Mouse (Mus musculus) embryonic facial prominence, embryonic 12.5 days (tissue): ENCODE measurements around the gene Rad9b. TPM values are rescaled to one million over a fixed set of nuclear protein-coding genes. Genes with fewer than 3 reads are reported as not detected.
A peak's percentile ranks its signal among the peaks of the same experiment; 100 is the strongest.

Source experiments
- ATAC-seq: fragments of 200-750 bp; cut with Nextera tagmentation; 2 replicates; pipeline ENCODE4 v1.8.0; 2017; ENCODE audit not compliant: insufficient number of reproducible peaks, insufficient read depth, low FRiP score, low TSS enrichment
- H3K27ac ChIP-seq: fragments of 300-500 bp; sonication (generic); 2 replicates; pipeline ENCODE4 v1.5.1; 2016; ENCODE audit warnings: mild to moderate bottlenecking
- H3K27me3 ChIP-seq: fragments of 300-500 bp; sonication (generic); 2 replicates; pipeline ENCODE4 v1.6.1; 2016; ENCODE audit warnings: mild to moderate bottlenecking, moderate library complexity
- H3K36me3 ChIP-seq: fragments of 300-500 bp; sonication (generic); 2 replicates; pipeline ENCODE4 v1.6.1; 2016; ENCODE audit warnings: mild to moderate bottlenecking
- H3K4me1 ChIP-seq: fragments of 300-500 bp; sonication (generic); 2 replicates; pipeline ENCODE4 v1.6.1; 2016
- H3K4me2 ChIP-seq: fragments of 300-500 bp; sonication (generic); replicated peaks from 2 replicates; pipeline ENCODE4 v1.6.1; 2016; ENCODE audit warnings: mild to moderate bottlenecking, moderate library complexity
- H3K4me3 ChIP-seq: fragments of 300-500 bp; sonication (generic); 2 replicates; pipeline ENCODE4 v1.5.1; 2016; ENCODE audit warnings: mild to moderate bottlenecking
- H3K9ac ChIP-seq: fragments of 300-500 bp; sonication (generic); 2 replicates; pipeline ENCODE4 v1.6.1; 2016; ENCODE audit warnings: mild to moderate bottlenecking, moderate library complexity
- H3K9me3 ChIP-seq: fragments of 300-500 bp; sonication (generic); 2 replicates; pipeline ENCODE4 v1.6.1; 2016; ENCODE audit warnings: mild to moderate bottlenecking, moderate library complexity
- WGBS: fragments of 180-500 bp; shearing (Covaris S2); methylation state at CpG from one replicate; pipeline ENCODE4 v1.1.7; 2016; 5-methylcytosine and 5-hydroxymethylcytosine counted together
- polyA plus RNA-seq: library from polyadenylated mRNA; unstranded; fragments of >200 nt; fragmentation: Nextera tagmentation; extraction: Ambion mirVana; gene quantifications from 2 replicates; pipeline ENCODE4 v1.2.1, GENCODE M21; 2016

Rad9b gene
- polyA plus RNA-seq = 17.1 and 18.7 TPM in 2 replicates

DNA sequence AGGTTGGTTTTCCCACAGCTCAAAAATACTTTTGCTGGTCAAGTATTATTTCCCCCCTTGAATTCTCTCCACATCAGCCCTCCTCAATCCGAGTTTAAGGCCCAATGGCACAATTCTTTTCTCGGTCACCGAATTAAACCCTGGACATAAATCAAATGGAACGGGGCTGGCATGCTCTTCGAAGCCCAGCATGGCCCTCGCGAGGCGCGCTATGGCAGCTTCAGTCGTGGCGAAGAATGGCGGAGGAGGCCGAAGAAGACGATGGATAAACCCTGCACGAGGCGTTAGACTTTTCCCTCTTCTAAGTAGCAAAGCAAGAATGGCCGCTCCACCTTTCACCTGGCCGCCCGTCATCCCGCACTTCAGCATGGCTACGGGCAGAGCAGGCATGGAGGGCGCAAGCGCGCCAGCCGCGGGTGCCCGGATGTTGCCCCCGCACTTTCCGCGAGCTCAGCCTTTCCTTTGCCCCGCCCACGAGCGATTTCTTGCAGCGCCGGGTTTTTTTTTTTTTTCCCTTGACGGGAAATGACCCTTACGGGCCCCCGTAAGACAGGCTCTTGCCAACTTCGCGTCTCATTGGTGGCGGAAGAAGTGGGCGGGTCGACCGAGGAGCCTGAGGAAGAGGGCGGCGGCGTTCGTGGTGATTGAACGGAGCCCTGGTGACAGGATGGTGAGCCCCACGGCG lies at the start of gene Rad9b, which contains the start of gene Vps29:
Gene Rad9b, minus strand, starts transcription at position 427 of the 685 bp plus-strand sequence.
Gene Vps29, plus strand, starts transcription at position 563 of the 685 bp plus-strand sequence.
- peak; percentile 86 for ATAC-seq
- H3K4me1 ChIP-seq = no peaks in the 10 kb centered on the region
- no peaks in the 10 kb centered on the region for H3K27me3 ChIP-seq
- peak within 1 kb of the TSS; percentile 37 for H3K27ac ChIP-seq
- whole genome bisulfite sequencing = 2% methylated on average over 51 of the region's 51 CpGs
- peak within 1 kb of the TSS; percentile 75 for H3K9ac ChIP-seq
- H3K9me3 ChIP-seq = no peaks in the 10 kb centered on the region
- peak within 1 kb of the TSS; percentile 70 for H3K4me2 ChIP-seq
- H3K36me3 ChIP-seq = peaks cover 10% of the 10 kb centered on the region; the same call in 1 of the 2 replicates
- H3K4me3 ChIP-seq = peak within 1 kb of the TSS; percentile 85

- no peaks in the 10 kb centered on the region for H3K9me3 ChIP-seq
- H3K36me3 ChIP-seq = peaks cover 76% of the 10 kb centered on the region
- H3K27ac ChIP-seq = no peak overlapping the region
- H3K4me2 ChIP-seq = no peak overlapping the region
- no peaks in the 10 kb centered on the region for H3K4me1 ChIP-seq
- no peak for ATAC-seq
- no peak overlapping the region for H3K9ac ChIP-seq
- WGBS = 93% methylated on average over 12 of the region's 12 CpGs
- no peak overlapping the region for H3K4me3 ChIP-seq
- H3K27me3 ChIP-seq = no peaks in the 10 kb centered on the region
Measured at GRCm38 (mm10) chr5:122403362-122403761, 49.3 kb upstream of the Rad9b start.

DNA sequence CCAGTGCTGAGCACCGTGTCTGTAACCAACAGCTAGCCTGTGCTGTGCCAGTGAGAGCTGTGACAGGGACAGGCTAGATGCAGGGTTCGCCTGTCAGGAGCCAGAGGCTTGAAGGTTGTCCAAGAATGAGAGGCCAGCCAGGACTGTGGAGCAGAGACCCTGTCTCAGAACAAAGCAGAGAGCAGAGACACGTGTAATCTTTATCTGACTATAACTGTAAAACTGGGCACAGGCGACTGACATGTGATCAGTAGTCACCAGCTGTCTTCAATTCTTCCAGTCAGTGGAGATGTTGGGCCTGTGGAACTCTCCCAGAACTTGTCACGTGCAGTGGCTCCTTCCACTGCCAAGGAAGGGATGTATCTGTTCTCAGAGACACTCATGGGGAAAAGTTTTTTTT lies 48.7 kb upstream of the Rad9b start:
- H3K36me3 ChIP-seq = peaks cover 79% of the 10 kb centered on the region
- WGBS = 81% methylated on average over 5 of the region's 5 CpGs

GRCm38 (mm10) chr5:122402160-122402559 lies 48.1 kb upstream of the Rad9b start:
- H3K27me3 ChIP-seq = no peaks in the 10 kb centered on the region
- WGBS = 89% methylated on average over 13 of the region's 13 CpGs
- no peak overlapping the region for H3K4me3 ChIP-seq
- H3K4me2 ChIP-seq = no peak overlapping the region
- H3K9me3 ChIP-seq = no peaks in the 10 kb centered on the region
- H3K27ac ChIP-seq = no peak overlapping the region
- H3K36me3 ChIP-seq = peaks cover 80% of the 10 kb centered on the region
- no peak for ATAC-seq
- H3K4me1 ChIP-seq = no peaks in the 10 kb centered on the region
- H3K9ac ChIP-seq = no peak overlapping the region

More for the DNA sequence above, 48.7 kb upstream of the Rad9b start:
- H3K4me2 ChIP-seq = no peak overlapping the region
- no peaks in the 10 kb centered on the region for H3K9me3 ChIP-seq
- H3K4me1 ChIP-seq = no peaks in the 10 kb centered on the region
- H3K9ac ChIP-seq = no peak overlapping the region
- H3K27me3 ChIP-seq = no peaks in the 10 kb centered on the region
- no peak overlapping the region for H3K27ac ChIP-seq
- H3K4me3 ChIP-seq = no peak overlapping the region
- ATAC-seq = no peak

DNA sequence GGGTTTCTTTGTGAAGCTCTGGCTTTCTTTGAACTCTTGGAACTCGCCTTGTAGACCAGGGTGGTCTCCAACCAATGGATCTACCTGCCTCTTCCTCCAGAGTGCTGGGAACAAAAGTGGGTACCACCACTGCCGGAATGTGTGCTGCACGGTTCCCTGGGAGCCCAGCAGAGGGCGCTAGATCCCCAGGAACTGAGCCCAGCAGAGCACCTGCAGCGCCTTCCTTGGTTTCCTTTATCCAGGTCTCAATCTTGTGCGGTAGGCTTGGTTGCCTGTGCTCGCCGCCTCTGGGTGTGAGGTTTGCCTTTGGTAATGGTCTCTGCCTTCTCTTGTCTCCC lies 47.2 kb upstream of the Rad9b start:
- no peak overlapping the region for H3K4me3 ChIP-seq
- no peaks in the 10 kb centered on the region for H3K9me3 ChIP-seq
- H3K4me1 ChIP-seq = no peaks in the 10 kb centered on the region
- WGBS = 22% methylated on average over 8 of the region's 8 CpGs
- H3K27me3 ChIP-seq = no peaks in the 10 kb centered on the region
- no peak overlapping the region for H3K27ac ChIP-seq
- no peak for ATAC-seq
- peaks cover 77% of the 10 kb centered on the region for H3K36me3 ChIP-seq
- no peak overlapping the region for H3K9ac ChIP-seq
- H3K4me2 ChIP-seq = no peak overlapping the region

- no peak overlapping the region for H3K4me3 ChIP-seq
- no peak for ATAC-seq
- H3K36me3 ChIP-seq = peaks cover 72% of the 10 kb centered on the region
- H3K4me2 ChIP-seq = no peak overlapping the region
- H3K27me3 ChIP-seq = no peaks in the 10 kb centered on the region
- no peak overlapping the region for H3K27ac ChIP-seq
- 82% methylated on average over 18 of the region's 18 CpGs for WGBS
- H3K4me1 ChIP-seq = no peaks in the 10 kb centered on the region
- no peak overlapping the region for H3K9ac ChIP-seq
- no peaks in the 10 kb centered on the region for H3K9me3 ChIP-seq
Measured at GRCm38 (mm10) chr5:122400628-122401302, 46.7 kb upstream of the Rad9b start.

DNA sequence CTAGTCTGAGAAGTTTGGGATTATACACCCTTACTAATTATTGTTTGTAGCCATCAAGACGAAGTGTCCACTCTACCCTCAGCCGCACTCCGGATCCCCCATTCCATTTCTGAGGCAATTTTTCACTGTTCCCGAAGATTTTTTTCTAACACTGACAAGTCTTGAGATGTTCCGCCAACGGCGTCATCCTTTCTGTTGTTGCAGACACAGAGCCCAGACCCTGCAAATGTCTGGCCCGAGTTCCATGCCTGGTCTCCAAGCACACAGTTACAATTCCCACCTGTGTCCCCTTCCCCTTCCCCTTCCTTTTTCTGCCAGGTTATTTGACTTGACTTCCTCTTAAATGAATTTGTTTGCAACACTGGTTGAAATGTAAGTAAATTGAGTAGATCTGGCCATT lies 45.8 kb upstream of the Rad9b start:
- H3K36me3 ChIP-seq = peaks cover 69% of the 10 kb centered on the region
- WGBS = 95% methylated on average over 8 of the region's 8 CpGs
- no peak overlapping the region for H3K27ac ChIP-seq

GRCm38 (mm10) chr5:122397495-122397894 lies 43.5 kb upstream of the Rad9b start:
- H3K4me2 ChIP-seq = no peak overlapping the region
- H3K9me3 ChIP-seq = no peaks in the 10 kb centered on the region
- H3K4me3 ChIP-seq = no peak overlapping the region
- no peak overlapping the region for H3K27ac ChIP-seq
- H3K4me1 ChIP-seq = peaks cover 9% of the 10 kb centered on the region
- 90% methylated on average over 8 of the region's 8 CpGs for WGBS
- no peak for ATAC-seq
- no peak overlapping the region for H3K9ac ChIP-seq
- peaks cover 48% of the 10 kb centered on the region for H3K36me3 ChIP-seq
- H3K27me3 ChIP-seq = no peaks in the 10 kb centered on the region

More for the DNA sequence above, 45.8 kb upstream of the Rad9b start:
- H3K4me3 ChIP-seq = no peak overlapping the region
- no peak overlapping the region for H3K4me2 ChIP-seq
- H3K9me3 ChIP-seq = no peaks in the 10 kb centered on the region
- no peak overlapping the region for H3K9ac ChIP-seq
- ATAC-seq = no peak
- H3K27me3 ChIP-seq = no peaks in the 10 kb centered on the region
- no peaks in the 10 kb centered on the region for H3K4me1 ChIP-seq

- Histone ChIP-seq H3K4me2 (no peak overlapping the region), H3K4me3 (no peak overlapping the region), H3K27me3 (no peaks in the 10 kb centered on the region), H3K36me3 (peaks cover 41% of the 10 kb centered on the region), H3K9ac (no peak overlapping the region), H3K9me3 (no peaks in the 10 kb centered on the region), H3K4me1 (peaks cover 11% of the 10 kb centered on the region), H3K27ac (no peak overlapping the region)
- WGBS = 91% methylated on average over 10 of the region's 10 CpGs
- ATAC-seq = no peak
Measured at GRCm38 (mm10) chr5:122396791-122397190, 42.8 kb upstream of the Rad9b start.

DNA sequence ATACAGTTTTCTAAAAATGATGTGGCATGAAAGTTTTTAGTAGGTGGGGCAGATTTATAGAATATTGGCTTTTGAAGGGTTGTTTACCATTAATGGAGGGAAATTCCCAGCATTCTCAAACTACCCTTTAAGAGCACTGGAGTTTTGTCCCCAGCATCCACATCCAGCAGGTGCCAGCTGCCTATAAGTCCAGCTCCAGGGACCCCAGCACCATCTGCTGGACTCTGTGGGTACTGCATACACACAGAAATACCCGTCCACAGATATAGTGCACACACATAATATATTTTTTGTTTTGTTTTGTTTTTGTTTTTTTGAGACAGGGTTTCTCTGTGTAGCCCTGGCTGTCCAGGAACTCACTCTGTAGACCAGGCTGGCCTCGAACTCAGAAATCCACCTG lies 39.9 kb upstream of the Rad9b start:
- no peak for ATAC-seq
- 50% methylated on average over 2 of the region's 2 CpGs for WGBS
- peaks cover 11% of the 10 kb centered on the region for H3K4me1 ChIP-seq

GRCm38 (mm10) chr5:122392227-122393004 lies 38.4 kb upstream of the Rad9b start:
- no peak for ATAC-seq
- H3K36me3 ChIP-seq = peaks cover 15% of the 10 kb centered on the region
- no peaks in the 10 kb centered on the region for H3K9me3 ChIP-seq
- H3K4me2 ChIP-seq = peak overlapping the region; percentile 91
- 19% methylated on average over 19 of the region's 19 CpGs for WGBS
- no peak overlapping the region for H3K27ac ChIP-seq
- H3K27me3 ChIP-seq = no peaks in the 10 kb centered on the region
- peak overlapping the region; percentile 82 for H3K4me3 ChIP-seq
- H3K4me1 ChIP-seq = peaks cover 11% of the 10 kb centered on the region
- H3K9ac ChIP-seq = peak overlapping the region; percentile 76

More for the DNA sequence above, 39.9 kb upstream of the Rad9b start:
- no peak overlapping the region for H3K27ac ChIP-seq
- no peaks in the 10 kb centered on the region for H3K9me3 ChIP-seq
- no peak overlapping the region for H3K4me2 ChIP-seq
- H3K36me3 ChIP-seq = peaks cover 22% of the 10 kb centered on the region
- no peaks in the 10 kb centered on the region for H3K27me3 ChIP-seq
- H3K4me3 ChIP-seq = no peak overlapping the region
- H3K9ac ChIP-seq = no peak overlapping the region
